Mouse (Mus musculus): ENCODE results near the gene Mycbpap.

- TF ChIP-seq POLR2A (IDR thresholded peaks at IDR 0.05; ENCODE audit: extremely low read depth, insufficient read depth, low read length) (no peak), CTCF (IDR thresholded peaks at IDR 0.05; ENCODE audit: low read depth, low read length) (no peak)
Observed at GRCm38 (mm10) chr11:94454756-94455155, 66.8 kb downstream of the Mycbpap start.

All from liver, adult 2 months (tissue).